Mouse (Mus musculus): ENCODE measurements around the gene Hpcal4. TPM values are rescaled to one million over a fixed set of nuclear protein-coding genes. Genes with fewer than 3 reads are reported as not detected.

The Hpcal4 gene
- total RNA-seq, 2 experiments from 2014 or later = 0.29 to 0.36 TPM

DNA sequence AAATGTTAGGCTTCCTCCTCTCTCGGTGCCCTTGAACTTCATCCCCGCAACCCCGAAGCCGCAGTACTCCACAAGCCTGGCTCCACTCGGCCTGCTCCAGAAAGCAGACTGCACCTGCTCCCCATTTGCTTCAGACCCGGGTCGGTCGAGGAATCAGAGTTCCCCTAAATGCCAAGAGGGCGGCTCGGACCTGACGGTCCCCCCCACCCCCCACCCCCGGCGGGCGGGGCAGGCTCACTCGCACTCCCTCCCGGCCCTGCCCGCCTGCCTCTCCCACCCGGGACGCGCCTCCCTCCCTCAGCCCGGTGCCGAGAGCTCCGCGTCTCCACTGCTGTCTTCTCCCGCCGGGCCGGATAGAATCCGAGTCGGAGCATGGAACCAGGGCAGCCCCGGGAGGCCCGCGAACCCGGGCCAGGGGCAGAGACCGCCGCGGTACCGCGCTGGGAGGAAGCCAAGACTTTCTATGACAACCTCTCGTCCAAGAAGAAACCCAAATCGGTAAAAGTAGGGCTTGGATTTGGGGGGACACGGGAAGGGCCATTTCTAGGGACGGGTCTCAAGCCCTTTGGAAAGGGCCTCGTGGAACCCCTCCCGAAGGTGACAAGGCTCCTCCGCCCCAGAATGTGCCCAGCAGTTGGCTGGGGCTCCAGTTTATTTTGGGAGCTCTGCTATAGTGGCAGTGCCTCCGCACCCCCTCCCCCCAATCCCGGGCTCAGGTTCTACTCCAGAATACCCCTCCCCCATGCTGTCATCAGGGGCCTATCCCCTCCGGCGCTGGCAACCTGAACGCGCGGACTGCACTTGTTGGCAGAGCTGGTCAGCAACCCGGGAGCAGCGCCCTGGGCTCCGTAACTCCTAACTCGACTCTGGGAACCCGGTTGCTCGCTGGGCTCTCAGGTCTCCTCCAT, 18.4 kb downstream of the Hpcal4 start, which contains the start of gene Nt5c1a:
Gene Nt5c1a (plus strand): TSS at position 319 of the 908 bp plus-strand sequence.
- DNase-seq (ENCODE audit: low spot score in 2 of 2) = peak in 1 of 2 experiments; percentile 26

- no peak for DNase-seq (ENCODE audit: low spot score in 2 of 2)
Measured at GRCm38 (mm10) chr4:123202094-123202420, 19.0 kb downstream of the Hpcal4 start.

GRCm38 (mm10) chr4:123207337-123207736, 24.3 kb downstream of the Hpcal4 start:
- DNase-seq (ENCODE audit: low spot score in 2 of 2) = no peak

GRCm38 (mm10) chr4:123210996-123211395, 28.0 kb downstream of the Hpcal4 start:
- no peak for DNase-seq (ENCODE audit: low spot score in 2 of 2)

- no peak for DNase-seq (ENCODE audit: low spot score in 2 of 2)
Measured at GRCm38 (mm10) chr4:123211453-123211852, 28.4 kb downstream of the Hpcal4 start.

DNA sequence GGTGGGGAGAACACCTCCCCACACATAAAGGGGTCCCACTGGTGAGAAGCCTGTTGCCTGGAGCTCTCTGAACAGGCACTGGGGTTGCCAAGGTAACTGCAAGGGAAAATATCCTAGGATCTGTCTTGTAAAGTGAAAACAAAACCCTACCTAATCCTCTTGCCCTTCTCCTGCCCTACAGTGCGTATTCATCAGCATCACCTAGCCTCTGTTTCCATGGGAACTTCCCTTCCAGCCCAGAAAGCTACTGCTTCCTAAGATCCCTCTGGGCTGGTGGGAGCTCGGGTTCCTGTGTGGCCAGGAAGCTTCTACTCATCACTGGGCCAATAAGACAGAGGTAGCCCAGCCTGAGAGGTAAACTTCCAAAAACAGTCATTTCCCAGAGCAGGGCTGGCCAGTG, 29.3 kb downstream of the Hpcal4 start:
- no peak for DNase-seq (ENCODE audit: low spot score in 2 of 2)

- no peak for DNase-seq (ENCODE audit: low spot score in 2 of 2)
Measured at GRCm38 (mm10) chr4:123213975-123214374, 30.9 kb downstream of the Hpcal4 start.

GRCm38 (mm10) chr4:123215367-123215766, 32.3 kb downstream of the Hpcal4 start:
- no peak for DNase-seq (ENCODE audit: low spot score in 2 of 2)

DNA sequence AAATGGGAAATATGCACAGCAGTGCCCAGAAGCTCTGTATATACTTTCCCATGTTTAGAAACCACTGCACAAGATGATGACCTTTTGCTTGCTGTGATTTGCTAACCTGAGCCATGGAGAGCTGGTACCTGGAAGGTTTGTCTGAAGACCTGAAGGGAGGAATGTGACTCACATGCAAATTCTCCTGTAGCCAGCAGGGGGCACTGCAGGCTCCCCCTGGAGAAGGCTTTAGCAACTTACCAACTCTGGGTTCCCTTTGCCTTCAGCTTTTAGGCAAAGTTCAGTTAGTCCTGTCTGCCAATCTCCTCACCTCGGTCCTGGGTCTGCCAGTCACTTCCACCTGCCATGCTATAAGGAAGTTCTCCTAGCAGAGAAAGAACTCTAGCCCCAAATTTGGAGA, 33.8 kb downstream of the Hpcal4 start:
- DNase-seq (ENCODE audit: low spot score in 2 of 2) = no peak

GRCm38 (mm10) chr4:123219720-123220357, 36.8 kb downstream of the Hpcal4 start:
- peak; percentile 59 to 74 for DNase-seq (ENCODE audit: low spot score in 2 of 2)

DNA sequence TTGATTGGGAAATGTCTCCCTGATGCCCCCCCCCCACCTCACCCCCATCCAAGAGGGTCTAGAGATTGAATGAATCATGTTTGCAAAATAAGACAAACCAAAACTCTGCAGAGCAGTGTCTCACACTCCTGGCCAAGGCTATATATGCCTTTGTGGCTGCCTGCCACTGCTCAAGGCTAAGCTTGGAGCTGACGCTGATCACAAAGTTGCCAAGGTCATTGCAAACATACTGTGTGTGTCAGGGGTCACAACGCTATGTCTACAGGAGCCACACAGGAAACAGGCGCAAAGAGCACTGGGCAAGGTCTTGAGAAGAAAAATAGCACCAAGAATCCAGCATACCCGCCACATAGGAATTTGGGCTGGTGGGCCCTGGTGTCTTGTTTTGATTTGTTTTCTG, 37.6 kb downstream of the Hpcal4 start:
- DNase-seq (ENCODE audit: low spot score in 2 of 2) = no peak

- DNase-seq (ENCODE audit: low spot score in 2 of 2) = no peak
Measured at GRCm38 (mm10) chr4:123223309-123223708, 40.3 kb downstream of the Hpcal4 start.

DNA sequence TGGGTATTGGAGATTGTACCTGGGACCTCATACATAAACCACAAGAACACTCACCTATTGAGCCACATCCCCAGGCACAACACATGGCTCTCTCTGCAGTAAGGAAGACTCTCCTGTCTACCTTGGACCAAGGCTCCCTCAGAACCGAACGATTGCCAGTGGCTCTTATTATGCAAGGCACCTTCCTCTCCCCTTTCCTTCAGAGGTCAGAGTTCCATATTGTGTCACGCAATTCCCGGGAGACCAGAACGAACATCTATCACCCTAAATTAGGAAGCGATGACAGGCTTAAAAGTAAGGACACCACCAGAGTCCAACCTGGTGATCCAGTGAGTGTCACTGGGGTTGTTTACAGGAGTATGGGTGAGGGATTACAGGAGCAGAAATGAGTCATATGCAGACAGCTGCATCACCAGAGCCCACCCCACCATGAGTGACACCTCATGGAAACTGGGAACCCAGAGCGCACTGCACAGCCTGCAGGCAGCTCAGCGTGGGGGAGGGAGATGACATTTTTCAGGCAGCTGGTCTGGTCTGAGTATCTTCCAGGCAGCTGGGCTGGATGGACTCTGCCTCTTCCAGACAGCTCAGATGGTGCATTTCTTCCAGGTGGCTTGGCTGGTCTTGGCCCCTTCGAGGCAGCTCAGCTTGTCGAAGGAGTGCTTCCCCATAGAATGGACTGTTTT, 42.8 kb downstream of the Hpcal4 start:
- peak in 1 of 2 experiments; percentile 60 for DNase-seq (ENCODE audit: low spot score in 2 of 2)

DNA sequence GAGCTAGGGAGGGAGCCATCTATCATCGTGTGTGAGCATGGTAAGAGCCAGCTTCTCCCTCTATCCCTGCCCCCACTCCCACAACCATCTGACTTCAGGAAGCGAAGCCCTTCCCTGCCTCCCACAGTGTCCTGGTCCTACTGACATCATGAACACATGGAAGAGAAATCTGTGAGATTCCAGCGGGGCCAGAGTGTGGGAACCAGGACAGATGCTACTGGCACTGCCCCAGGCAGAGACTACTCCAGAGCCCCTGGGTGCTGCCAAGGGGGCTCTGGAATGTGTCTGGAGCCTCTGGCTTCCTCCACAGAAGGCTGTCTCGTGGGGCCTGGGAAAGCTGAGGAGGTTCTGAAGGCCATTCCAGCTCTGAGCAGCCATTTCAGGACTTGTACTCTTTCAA, 44.7 kb downstream of the Hpcal4 start:
- peak; percentile 40 to 71 for DNase-seq (ENCODE audit: low spot score in 2 of 2)

- DNase-seq (ENCODE audit: low spot score in 2 of 2) = peak in 1 of 2 experiments; percentile 71
Measured at GRCm38 (mm10) chr4:123228270-123228669, 45.2 kb downstream of the Hpcal4 start.

- peak in 1 of 2 experiments; percentile 45 for DNase-seq (ENCODE audit: low spot score in 2 of 2)
Measured at GRCm38 (mm10) chr4:123229166-123229565, 46.1 kb downstream of the Hpcal4 start.

DNA sequence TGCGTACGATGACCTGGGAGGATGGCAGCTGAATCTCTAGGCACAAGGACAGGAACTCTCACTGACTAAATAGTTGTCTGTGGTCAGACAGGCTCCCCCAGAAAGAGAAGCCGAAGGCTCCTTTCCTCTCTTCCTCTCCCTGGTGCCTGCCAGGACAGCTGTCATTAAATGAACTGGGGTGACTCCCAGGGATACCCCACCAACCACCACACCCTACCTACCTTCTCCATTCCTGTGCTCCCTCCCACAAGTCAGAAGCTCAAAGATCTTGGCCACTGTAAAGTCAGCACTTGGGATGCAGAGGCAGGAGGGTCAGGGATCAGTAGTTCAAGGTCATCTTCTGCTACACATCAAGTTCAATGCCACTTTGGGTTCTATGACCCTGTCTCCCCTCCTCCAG, 49.8 kb downstream of the Hpcal4 start:
- DNase-seq (ENCODE audit: low spot score in 2 of 2) = no peak

DNA sequence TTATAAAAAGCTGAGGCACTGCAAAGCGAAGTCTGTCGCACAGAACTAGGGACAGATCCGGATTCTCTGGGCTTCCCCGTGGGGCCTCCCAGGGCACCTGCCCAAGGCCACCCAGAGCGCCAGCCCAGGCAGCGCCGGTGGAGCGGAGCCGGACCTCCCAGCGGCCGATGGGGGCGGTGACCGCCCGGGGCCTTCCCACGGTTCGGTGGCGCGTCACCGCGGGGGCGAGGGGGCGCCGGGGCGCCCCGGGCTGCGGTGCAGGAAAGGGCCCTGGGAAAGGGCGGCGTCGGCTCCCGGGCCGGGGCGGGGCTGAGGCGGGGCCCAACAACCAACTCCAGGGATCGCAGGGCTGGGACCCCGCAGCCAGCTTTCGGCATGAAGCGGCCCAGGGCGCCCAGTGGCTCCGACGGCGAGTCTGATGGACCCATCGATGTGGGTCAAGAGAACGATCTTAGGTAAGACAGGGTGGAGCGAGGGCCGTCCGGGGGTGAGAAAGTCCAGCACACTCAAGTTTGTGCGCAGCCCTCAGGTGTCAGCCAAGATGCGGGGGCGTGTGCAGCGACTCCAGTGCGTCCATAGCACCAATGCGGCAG, 50.6 kb downstream of the Hpcal4 start, which contains the start of gene Heyl:
Gene Heyl (plus strand): TSS at position 65 of the 593 bp plus-strand sequence.
- DNase-seq (ENCODE audit: low spot score in 2 of 2) = peak; percentile 50 to 63

GRCm38 (mm10) chr4:123235835-123236430, 52.9 kb downstream of the Hpcal4 start:
- DNase-seq (ENCODE audit: low spot score in 2 of 2) = no peak

- no peak for DNase-seq (ENCODE audit: low spot score in 2 of 2)
Measured at GRCm38 (mm10) chr4:123236431-123237031, 53.5 kb downstream of the Hpcal4 start.

Data from gastrocnemius, postnatal 4 days (tissue).